Mouse (Mus musculus): Measurements from ENCODE around the gene 4930453N24Rik.

Gene 4930453N24Rik

GRCm38 (mm10) chr16:64723273-64724057, 47.5 kb downstream of the 4930453N24Rik start:
- in situ Hi-C loops (cut with MboI, MseI), result loop anchor here (25.0 kb wide), 1 partner anchor 861 kb away; the partner anchor contains the start of gene Epha3

- in situ Hi-C loops (cut with MboI, MseI), result loop anchor here (25.0 kb wide), 1 partner anchor 859 kb away; the partner anchor contains the start of gene Epha3
These were observed 49.4 kb downstream of the 4930453N24Rik start for GRCm38 (mm10) chr16:64721542-64721941.

- in situ Hi-C loops (cut with MboI, MseI), result loop anchor here (25.0 kb wide), 1 partner anchor 857 kb away; the partner anchor contains the start of gene Epha3
These were observed 51.9 kb downstream of the 4930453N24Rik start for GRCm38 (mm10) chr16:64719096-64719495.

GRCm38 (mm10) chr16:64717814-64718213, 53.1 kb downstream of the 4930453N24Rik start:
- in situ Hi-C loops (cut with MboI, MseI), result loop anchor here (25.0 kb wide), 1 partner anchor 856 kb away; the partner anchor contains the start of gene Epha3

- in situ Hi-C loops (cut with MboI, MseI), result loop anchor here (25.0 kb wide), 1 partner anchor 850 kb away; the partner anchor contains the start of gene Epha3
These were observed 59.1 kb downstream of the 4930453N24Rik start for GRCm38 (mm10) chr16:64711816-64712215.
